25 mouse cellular contexts compared by ENCODE assay signal in the genomic region with DNA sequence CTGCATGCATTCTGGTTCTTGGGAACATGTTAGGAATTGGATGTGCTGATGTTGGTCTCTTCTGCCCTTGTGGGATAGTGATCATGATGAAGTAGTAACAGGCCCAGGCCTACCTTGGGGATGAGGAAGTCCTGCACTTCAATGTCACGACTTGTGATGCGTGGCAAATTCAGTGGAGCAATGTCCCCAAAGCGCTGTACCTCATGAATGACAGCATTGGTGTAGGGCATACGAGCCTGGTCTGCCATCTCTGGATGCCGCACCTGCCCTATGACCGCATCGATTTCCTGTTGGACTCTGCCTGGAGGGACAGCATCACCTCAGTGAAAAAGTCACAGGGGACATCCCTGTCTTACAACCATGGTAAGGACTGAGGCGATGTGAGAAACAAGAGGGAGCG. TPM values are rescaled to one million over a fixed set of nuclear protein-coding genes. Genes with fewer than 3 reads are reported as not detected.
"Had no signal": no experiment of that assay in that cellular context is flagged by ENCODE, and none has a peak within 500 bp of the region (broad histone marks: within the 10 kb centered on the region; RNA-seq: fewer than 3 reads in every experiment).

No protein-coding gene starts in this region.

- H3K27me3 ChIP-seq: neural tube, embryonic 13.5 days; neural tube, embryonic 15.5 days; stomach, embryonic 15.5 days had no signal

- H3K4me3 ChIP-seq: neural tube, embryonic 13.5 days; neural tube, embryonic 15.5 days; stomach, embryonic 15.5 days had no signal

- H3K4me1 ChIP-seq: neural tube, embryonic 13.5 days; neural tube, embryonic 15.5 days; stomach, embryonic 15.5 days had no signal

- DNase-seq: retina, postnatal 1 day; right cerebral cortex, adult 18-20 months; right cerebral cortex, postnatal 14 days; right cerebral cortex, postnatal 25 days; right cerebral cortex, postnatal 4 days; spleen, adult 18-20 months; thymus, adult 18-20 months; thymus, adult 2 months; thymus, postnatal 14 days; thymus, postnatal 25 days; thymus, postnatal 36 days; thymus, postnatal 4 days had no signal

- H3K9me3 ChIP-seq: neural tube, embryonic 13.5 days; neural tube, embryonic 15.5 days; stomach, embryonic 15.5 days had no signal

- H3K36me3 ChIP-seq: neural tube, embryonic 13.5 days; neural tube, embryonic 15.5 days; stomach, embryonic 15.5 days had no signal

- H3K9ac ChIP-seq: neural tube, embryonic 13.5 days; neural tube, embryonic 15.5 days; stomach, embryonic 15.5 days had no signal

- H3K27ac ChIP-seq: neural tube, embryonic 13.5 days; neural tube, embryonic 15.5 days; stomach, embryonic 15.5 days; stomach, postnatal 0 days had no signal

RNA-seq across cellular contexts. Expression of a gene that starts 3.4 kb away (rescaled TPM):
- total RNA-seq: neutrophil, adult 5-6 weeks had no signal
- polyA plus RNA-seq: neural tube, embryonic 13.5 days; neural tube, embryonic 14.5 days; neural tube, embryonic 15.5 days; stomach, embryonic 14.5 days; testis, adult 2 months; thymus, postnatal 0 days; urinary bladder, adult 2 months had no signal

RNA-seq across cellular contexts. Expression of a gene that starts 9.8 kb away (rescaled TPM):
- total RNA-seq: neutrophil, adult 5-6 weeks had no signal
- polyA plus RNA-seq: neural tube, embryonic 13.5 days; neural tube, embryonic 14.5 days; neural tube, embryonic 15.5 days; small intestine, adult 2 months; spleen, adult 2 months; stomach, embryonic 14.5 days; stomach, embryonic 15.5 days; stomach, embryonic 16.5 days; stomach, postnatal 0 days; testis, adult 2 months; thymus, adult 2 months; thymus, postnatal 0 days; urinary bladder, adult 2 months had no signal

RNA-seq across cellular contexts. Expression of a gene that starts 29.6 kb away (rescaled TPM):
- total RNA-seq: neutrophil, adult 5-6 weeks had no signal
- polyA plus RNA-seq: neural tube, embryonic 13.5 days; neural tube, embryonic 14.5 days; neural tube, embryonic 15.5 days; small intestine, adult 2 months; spleen, adult 2 months; stomach, embryonic 14.5 days; testis, adult 2 months; thymus, postnatal 0 days; urinary bladder, adult 2 months had no signal
